Mouse (Mus musculus) liver, embryonic 14.5 days (tissue): ENCODE data around the gene Atp12a. TPM values are rescaled to one million over a fixed set of nuclear protein-coding genes. Genes with fewer than 3 reads are reported as not detected.

Source experiments
- ATAC-seq: fragments of 200-750 bp; cut with Nextera tagmentation; 2 replicates; pipeline ENCODE4 v1.8.0; 2017; ENCODE audit warnings: moderate number of reproducible peaks, mild to moderate bottlenecking, moderate library complexity; ENCODE audit not compliant: insufficient read depth
- DNase-seq, 3 experiments: peaks; one replicate each; pipeline ENCODE4 v3.0.0-alpha.2; 2012 to 2013; ENCODE audit warnings: low read depth in 3 of 3, low spot score in 3 of 3
- H3K27ac ChIP-seq: fragments of 300-500 bp; sonication (generic); 2 replicates; pipeline ENCODE4 v1.5.1; 2014; ENCODE audit warnings: moderate library complexity, mild to moderate bottlenecking, control low read depth, inconsistent platforms
- H3K27me3 ChIP-seq: fragments of 300-500 bp; sonication (generic); 2 replicates; pipeline ENCODE4 v1.6.1; 2014; ENCODE audit warnings: mild to moderate bottlenecking, low read length, moderate library complexity; ENCODE audit not compliant: control insufficient read depth, insufficient read depth
- H3K36me3 ChIP-seq: fragments of 300-500 bp; sonication (generic); replicated peaks from 2 replicates; pipeline ENCODE4 v1.6.1; 2014; ENCODE audit warnings: low read depth; ENCODE audit not compliant: control insufficient read depth, insufficient read depth
- H3K4me1 ChIP-seq, 2 experiments: fragments of 200-500 bp in 1 of 2; fragments of 300-500 bp in 1 of 2; sonication (generic) in 1 of 2; replicated peaks; 2 replicates each; pipeline ENCODE4 v1.6.1; 2012 to 2014; ENCODE audit warnings: antibody characterized with exemption in 1 of 2, inconsistent platforms in 1 of 2, low read length in 1 of 2; ENCODE audit not compliant: control insufficient read depth in 2 of 2, insufficient read depth in 2 of 2
- H3K4me2 ChIP-seq: fragments of 300-500 bp; sonication (generic); 2 replicates; pipeline ENCODE4 v1.6.1; 2014; ENCODE audit warnings: low read depth, mild to moderate bottlenecking, control low read depth, moderate library complexity
- H3K4me3 ChIP-seq, 2 experiments: fragments of 200-500 bp in 1 of 2; fragments of 300-500 bp in 1 of 2; sonication (generic) in 1 of 2; 2 replicates each; pipeline ENCODE4 v1.5.1; 2012 to 2014; ENCODE audit warnings: low read depth in 2 of 2, low read length in 2 of 2, mild to moderate bottlenecking in 2 of 2, control low read depth in 1 of 2, inconsistent platforms in 1 of 2, moderate library complexity in 1 of 2; ENCODE audit not compliant: insufficient read depth in 1 of 2
- H3K9ac ChIP-seq: fragments of 300-500 bp; sonication (generic); replicated peaks from 2 replicates; pipeline ENCODE4 v1.6.1; 2014; ENCODE audit warnings: mild to moderate bottlenecking, control low read depth, moderate library complexity
- H3K9me3 ChIP-seq: fragments of 300-500 bp; sonication (generic); 2 replicates; pipeline ENCODE4 v1.6.1; 2016; ENCODE audit warnings: low read length, mixed read lengths; ENCODE audit not compliant: control insufficient read depth
- CTCF ChIP-seq: IDR thresholded peaks from 2 replicates; pipeline ENCODE4 v1.5.1; 2016; ENCODE audit warnings: antibody characterized with exemption, low read depth, control low read depth
- EP300 ChIP-seq: IDR thresholded peaks from 2 replicates; pipeline ENCODE4 v1.6.1; 2016; ENCODE audit warnings: antibody characterized with exemption, low read depth
- WGBS: fragments of 180-500 bp; shearing (Covaris S2); extraction: QIAGEN DNeasy Blood & Tissue Kit; methylation state at CpG from one replicate; pipeline ENCODE4 v1.1.7; 2014; ENCODE audit not compliant: insufficient replicate concordance; 5-methylcytosine and 5-hydroxymethylcytosine counted together
- polyA plus RNA-seq, 2 experiments: library from polyadenylated mRNA; depleted of rRNA in 1 of 2; stranded (reverse) in 1 of 2; unstranded in 1 of 2; fragments of >200 nt; fragmentation: Nextera tagmentation in 1 of 2; extraction: Ambion mirVana in 1 of 2; gene quantifications; 2 replicates each; pipeline versions ENCODE4 v1.2.1 to v1.2.3; 2012 to 2014

The Atp12a gene
- polyA plus RNA-seq, 2 experiments: not detected

GRCm38 (mm10) chr14:56334437-56334836 lies 30.4 kb upstream of the Atp12a start:
- H3K9me3 ChIP-seq: no peaks in the 10 kb centered on the region
- H3K27ac ChIP-seq: no peak overlapping the region
- no peak overlapping the region for H3K4me2 ChIP-seq
- H3K9ac ChIP-seq: no peak overlapping the region
- no peak overlapping the region for H3K4me3 ChIP-seq
- no peak for TF ChIP-seq CTCF
- no peaks in the 10 kb centered on the region for H3K36me3 ChIP-seq
- H3K27me3 ChIP-seq: no peaks in the 10 kb centered on the region
- WGBS: 61% methylated on average over 5 of the region's 5 CpGs
- ATAC-seq (no peak), DNase-seq (no peak)
- peaks cover 0 to 4% of the 10 kb centered on the region in 2 experiments; a peak in 2 of 4 replicates for H3K4me1 ChIP-seq

GRCm38 (mm10) chr14:56336032-56336431 lies 28.8 kb upstream of the Atp12a start:
- DNase-seq (no peak), ATAC-seq (no peak)
- Histone ChIP-seq H3K4me2 (no peak overlapping the region), H3K9me3 (no peaks in the 10 kb centered on the region), H3K27ac (no peak overlapping the region), H3K4me1 (peaks cover 0 to 4% of the 10 kb centered on the region in 2 experiments; a peak in 2 of 4 replicates), H3K9ac (no peak overlapping the region), H3K36me3 (no peaks in the 10 kb centered on the region), H3K27me3 (no peaks in the 10 kb centered on the region), H3K4me3 (no peak overlapping the region)
- WGBS: 81% methylated on average over 10 of the region's 10 CpGs
- TF ChIP-seq EP300 (no peak), CTCF (no peak)

GRCm38 (mm10) chr14:56337075-56337474 lies 27.8 kb upstream of the Atp12a start:
- H3K4me3 ChIP-seq: no peak overlapping the region
- H3K4me2 ChIP-seq: no peak overlapping the region
- TF ChIP-seq CTCF: no peak
- TF ChIP-seq EP300: no peak
- no peaks in the 10 kb centered on the region for H3K27me3 ChIP-seq
- no peak overlapping the region for H3K27ac ChIP-seq
- H3K9me3 ChIP-seq: no peaks in the 10 kb centered on the region
- H3K4me1 ChIP-seq: peaks cover 0 to 4% of the 10 kb centered on the region in 2 experiments; a peak in 2 of 4 replicates
- no peaks in the 10 kb centered on the region for H3K36me3 ChIP-seq
- H3K9ac ChIP-seq: no peak overlapping the region
- WGBS: 34% methylated on average over 9 of the region's 9 CpGs
- no peak for ATAC-seq
- no peak for DNase-seq

DNA sequence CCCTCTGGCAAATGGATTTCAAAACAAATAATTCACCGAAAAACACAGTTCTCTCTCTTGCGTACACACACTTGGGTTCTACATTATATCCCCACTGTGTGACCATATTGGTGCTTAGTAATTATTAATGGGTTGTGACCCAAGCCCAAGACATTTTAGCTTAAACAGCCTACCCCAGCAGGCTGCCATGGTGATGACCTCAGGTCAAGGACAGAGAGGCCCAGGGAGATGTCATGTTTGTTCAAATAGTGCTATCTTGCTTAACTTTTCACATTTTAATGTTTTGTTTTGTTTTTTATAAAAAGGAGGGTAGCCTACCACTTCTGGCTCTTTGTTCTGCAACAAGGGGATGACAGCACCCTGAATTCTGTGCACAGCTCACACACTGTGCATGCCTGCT lies 27.2 kb upstream of the Atp12a start:
- Histone ChIP-seq H3K36me3 (no peaks in the 10 kb centered on the region), H3K4me3 (no peak overlapping the region), H3K27me3 (no peaks in the 10 kb centered on the region), H3K4me1 (peaks cover 0 to 4% of the 10 kb centered on the region in 2 experiments; a peak in 2 of 4 replicates), H3K4me2 (no peak overlapping the region), H3K9ac (no peak overlapping the region), H3K9me3 (no peaks in the 10 kb centered on the region), H3K27ac (no peak overlapping the region)
- WGBS: 70% methylated on average over 2 of the region's 2 CpGs
- no peak for ATAC-seq
- no peak for DNase-seq
- no peak for TF ChIP-seq CTCF
- no peak for TF ChIP-seq EP300

GRCm38 (mm10) chr14:56338882-56339442 lies 25.9 kb upstream of the Atp12a start:
- 60% methylated on average over 7 of the region's 7 CpGs for WGBS

More at GRCm38 (mm10) chr14:56338882-56339442, 25.9 kb upstream of the Atp12a start:
- no peak for TF ChIP-seq CTCF
- no peak for TF ChIP-seq EP300
- H3K27ac ChIP-seq: no peak overlapping the region
- no peaks in the 10 kb centered on the region for H3K9me3 ChIP-seq
- DNase-seq: no peak
- no peak overlapping the region for H3K9ac ChIP-seq
- H3K4me2 ChIP-seq: no peak overlapping the region
- H3K36me3 ChIP-seq: no peaks in the 10 kb centered on the region
- no peak overlapping the region for H3K4me3 ChIP-seq
- ATAC-seq: no peak
- H3K4me1 ChIP-seq: peaks cover 0 to 4% of the 10 kb centered on the region in 2 experiments; a peak in 2 of 4 replicates
- no peaks in the 10 kb centered on the region for H3K27me3 ChIP-seq
